Mouse (Mus musculus) v-Abl transformed pro-B cells (cell line): ENCODE measurements around the gene Vps11.
"Not testable (repeated sequence)": the region's sequence is repeated elsewhere in the genome, so short reads cannot be mapped to it uniquely, and the experiment has no call there.

Experiments used
- in situ Hi-C, 2 experiments: fragments of 400-800 bp; cut with MboI; formaldehyde crosslinking; loops; one replicate each; pipeline ENCODE4 v1.15.1; 2025; ENCODE audit not compliant: unreplicated experiment in 2 of 2

Vps11 gene

GRCm38 (mm10) chr9:44361190-44361917 lies at the start of gene Vps11:
Gene Vps11, minus strand, starts transcription at chr9:44361670.
- in situ Hi-C loops: no loop called here

- in situ Hi-C loops: no loop called here
These were observed 49.3 kb upstream of the Vps11 start for GRCm38 (mm10) chr9:44410647-44411336.

GRCm38 (mm10) chr9:44408693-44409092 lies 47.2 kb upstream of the Vps11 start:
- in situ Hi-C loops: not testable (repeated sequence)

GRCm38 (mm10) chr9:44407752-44408097 lies 46.3 kb upstream of the Vps11 start:
- in situ Hi-C loops: no loop called here

- in situ Hi-C loops: no loop called here
These were observed 45.7 kb upstream of the Vps11 start, which contains the start of the genes Rps25 and Trappc4 for GRCm38 (mm10) chr9:44406906-44407751. Gene Rps25, plus strand, starts transcription at chr9:44407139. Gene Trappc4, minus strand, starts transcription at chr9:44407600.

GRCm38 (mm10) chr9:44405011-44405410 lies 43.5 kb upstream of the Vps11 start:
- in situ Hi-C loops: no loop called here

GRCm38 (mm10) chr9:44401081-44401480 lies 39.6 kb upstream of the Vps11 start:
- in situ Hi-C loops: no loop called here

GRCm38 (mm10) chr9:44399795-44400114 lies 38.3 kb upstream of the Vps11 start:
- in situ Hi-C loops: no loop called here

GRCm38 (mm10) chr9:44399114-44399794 lies 37.8 kb upstream of the Vps11 start:
- in situ Hi-C loops: no loop called here

GRCm38 (mm10) chr9:44398551-44398950 lies 37.1 kb upstream of the Vps11 start:
- in situ Hi-C loops: no loop called here

- in situ Hi-C loops: no loop called here
These were observed 36.6 kb upstream of the Vps11 start for GRCm38 (mm10) chr9:44398087-44398486.

- in situ Hi-C loops: no loop called here
These were observed 35.4 kb upstream of the Vps11 start, which contains the start of gene Slc37a4 for GRCm38 (mm10) chr9:44396684-44397411. Gene Slc37a4, plus strand, starts transcription at chr9:44396852.

GRCm38 (mm10) chr9:44391466-44391865 lies 30.0 kb upstream of the Vps11 start:
- in situ Hi-C loops: no loop called here

- in situ Hi-C loops: loop anchor here in 1 of 2 experiments (5.0 kb wide), 1 partner anchor 262 kb away; no protein-coding TSS in a partner anchor
These were observed 27.8 kb upstream of the Vps11 start for GRCm38 (mm10) chr9:44389273-44389672.

GRCm38 (mm10) chr9:44387221-44387620 lies 25.8 kb upstream of the Vps11 start:
- in situ Hi-C loops: loop anchor here in 1 of 2 experiments (5.0 kb wide), 1 partner anchor 260 kb away; no protein-coding TSS in a partner anchor

GRCm38 (mm10) chr9:44384596-44384995 lies 23.1 kb upstream of the Vps11 start:
- in situ Hi-C loops: no loop called here

GRCm38 (mm10) chr9:44379862-44380261 lies 18.4 kb upstream of the Vps11 start:
- in situ Hi-C loops: no loop called here

- in situ Hi-C loops: no loop called here
These were observed 17.8 kb upstream of the Vps11 start, which contains the start of gene Hyou1 for GRCm38 (mm10) chr9:44379054-44379834. Gene Hyou1, plus strand, starts transcription at chr9:44379490.

- in situ Hi-C loops: no loop called here
These were observed 16.8 kb upstream of the Vps11 start for GRCm38 (mm10) chr9:44378153-44378730.
